Mouse (Mus musculus) kidney, postnatal 0 days (tissue): ENCODE measurements around the gene Nav3. TPM values are rescaled to one million over a fixed set of nuclear protein-coding genes. Genes with fewer than 3 reads are reported as not detected.
A peak's percentile ranks its signal among the peaks of the same experiment; 100 is the strongest.

Source experiments
- ATAC-seq: fragments of 200-750 bp; cut with Nextera tagmentation; replicated peaks from 2 replicates; pipeline ENCODE4 v1.8.0; 2017; ENCODE audit warnings: low read depth, moderate number of reproducible peaks, moderate TSS enrichment, moderate library complexity; ENCODE audit not compliant: low FRiP score
- DNase-seq: peaks from one replicate; pipeline ENCODE4 v3.0.0-alpha.2; 2016; ENCODE audit warnings: low spot score
- H3K27ac ChIP-seq: fragments of 300-500 bp; sonication (generic); 2 replicates; pipeline ENCODE4 v1.5.1; 2014; ENCODE audit warnings: mild to moderate bottlenecking
- H3K27me3 ChIP-seq: fragments of 300-500 bp; sonication (generic); 2 replicates; pipeline ENCODE4 v1.6.1; 2014; ENCODE audit warnings: low read length, mixed read lengths; ENCODE audit not compliant: insufficient read depth
- H3K36me3 ChIP-seq: fragments of 300-500 bp; sonication (generic); 2 replicates; pipeline ENCODE4 v1.6.1; 2014; ENCODE audit warnings: low read length, mixed read lengths; ENCODE audit not compliant: insufficient read depth
- H3K4me1 ChIP-seq: fragments of 300-500 bp; sonication (generic); replicated peaks from 2 replicates; pipeline ENCODE4 v1.6.1; 2014; ENCODE audit warnings: antibody characterized with exemption, low read length, mixed read lengths; ENCODE audit not compliant: insufficient read depth
- H3K4me2 ChIP-seq: fragments of 300-500 bp; sonication (generic); 2 replicates; pipeline ENCODE4 v1.6.1; 2014; ENCODE audit warnings: mild to moderate bottlenecking, low read length, moderate library complexity, mixed read lengths
- H3K4me3 ChIP-seq: fragments of 300-500 bp; sonication (generic); replicated peaks from 2 replicates; pipeline ENCODE4 v1.5.1; 2014; ENCODE audit warnings: low read depth, low read length
- H3K9ac ChIP-seq: fragments of 300-500 bp; sonication (generic); 2 replicates; pipeline ENCODE4 v1.6.1; 2014; ENCODE audit warnings: low read depth, low read length
- H3K9me3 ChIP-seq: fragments of 300-500 bp; sonication (generic); replicated peaks from 2 replicates; pipeline ENCODE4 v1.6.1; 2016; ENCODE audit warnings: low read length, inconsistent platforms, mixed read lengths
- CTCF ChIP-seq: IDR thresholded peaks from 2 replicates; pipeline ENCODE4 v1.5.1; 2016; ENCODE audit warnings: antibody characterized with exemption, low read depth, mild to moderate bottlenecking, moderate library complexity
- WGBS: fragments of 180-500 bp; shearing (Covaris S2); extraction: QIAGEN DNeasy Blood & Tissue Kit; methylation state at CpG from one replicate; pipeline ENCODE4 v1.1.7; 2014; 5-methylcytosine and 5-hydroxymethylcytosine counted together
- polyA plus RNA-seq: library from polyadenylated mRNA; unstranded; fragments of >200 nt; fragmentation: Nextera tagmentation; extraction: Ambion mirVana; gene quantifications from 2 replicates; pipeline ENCODE4 v1.2.1, GENCODE M21; 2015

Gene Nav3
- polyA plus RNA-seq, 1 experiment from 2014 or later: 6.0 TPM

GRCm38 (mm10) chr10:109713001-109713400 is 743.0 kb downstream of the Nav3 start:
- Histone ChIP-seq H3K9me3 (no peaks in the 10 kb centered on the region), H3K27me3 (no peaks in the 10 kb centered on the region), H3K4me2 (no peak overlapping the region), H3K4me1 (no peaks in the 10 kb centered on the region), H3K4me3 (no peak overlapping the region), H3K36me3 (no peaks in the 10 kb centered on the region), H3K27ac (no peak overlapping the region), H3K9ac (no peak overlapping the region)
- whole genome bisulfite sequencing: 42% methylated on average over 5 of the region's 5 CpGs
- DNase-seq (peak; percentile 55), ATAC-seq (no peak)
- TF ChIP-seq CTCF: peak; percentile 65

GRCm38 (mm10) chr10:109699771-109700335 is 756.2 kb downstream of the Nav3 start:
- no peak overlapping the region for H3K27ac ChIP-seq
- no peaks in the 10 kb centered on the region for H3K4me1 ChIP-seq
- no peak for ATAC-seq
- H3K27me3 ChIP-seq: no peaks in the 10 kb centered on the region
- no peak overlapping the region for H3K4me2 ChIP-seq
- no peaks in the 10 kb centered on the region for H3K9me3 ChIP-seq
- no peak for DNase-seq
- TF ChIP-seq CTCF: no peak
- H3K9ac ChIP-seq: no peak overlapping the region
- no peak overlapping the region for H3K4me3 ChIP-seq
- no peaks in the 10 kb centered on the region for H3K36me3 ChIP-seq
- whole genome bisulfite sequencing: 63% methylated on average over 3 of the region's 3 CpGs

- H3K36me3 ChIP-seq: no peaks in the 10 kb centered on the region
- H3K9me3 ChIP-seq: no peaks in the 10 kb centered on the region
- no peak overlapping the region for H3K27ac ChIP-seq
- H3K9ac ChIP-seq: no peak overlapping the region
- WGBS: 74% methylated on average over 3 of the region's 3 CpGs
- no peaks in the 10 kb centered on the region for H3K27me3 ChIP-seq
- DNase-seq: no peak
- no peaks in the 10 kb centered on the region for H3K4me1 ChIP-seq
- ATAC-seq: no peak
- H3K4me2 ChIP-seq: no peak overlapping the region
- H3K4me3 ChIP-seq: no peak overlapping the region
- TF ChIP-seq CTCF: no peak
Measured at GRCm38 (mm10) chr10:109690564-109690963, 765.4 kb downstream of the Nav3 start.

GRCm38 (mm10) chr10:109684109-109685056 is 771.6 kb downstream of the Nav3 start:
- H3K9me3 ChIP-seq: no peaks in the 10 kb centered on the region
- 45% methylated on average over 27 of the region's 27 CpGs for WGBS
- no peaks in the 10 kb centered on the region for H3K27me3 ChIP-seq
- peak; percentile 63 for TF ChIP-seq CTCF
- H3K4me2 ChIP-seq: peak overlapping the region; percentile 42; the same call in 1 of the 2 replicates
- no peak overlapping the region for H3K4me3 ChIP-seq
- DNase-seq (peak; percentile 71), ATAC-seq (peak; percentile 85)
- no peak overlapping the region for H3K27ac ChIP-seq
- H3K9ac ChIP-seq: no peak overlapping the region
- no peaks in the 10 kb centered on the region for H3K4me1 ChIP-seq
- H3K36me3 ChIP-seq: no peaks in the 10 kb centered on the region

GRCm38 (mm10) chr10:109672896-109673295 is 783.1 kb downstream of the Nav3 start:
- ATAC-seq (no peak), DNase-seq (no peak)
- Histone ChIP-seq H3K36me3 (no peaks in the 10 kb centered on the region), H3K9me3 (no peaks in the 10 kb centered on the region), H3K4me1 (no peaks in the 10 kb centered on the region), H3K4me3 (no peak overlapping the region), H3K9ac (no peak overlapping the region), H3K27ac (no peak overlapping the region), H3K27me3 (no peaks in the 10 kb centered on the region), H3K4me2 (no peak overlapping the region)
- WGBS: 82% methylated on average over 2 of the region's 2 CpGs
- no peak for TF ChIP-seq CTCF

- Histone ChIP-seq H3K4me1 (no peaks in the 10 kb centered on the region), H3K9ac (no peak overlapping the region), H3K36me3 (no peaks in the 10 kb centered on the region), H3K9me3 (no peaks in the 10 kb centered on the region), H3K27me3 (no peaks in the 10 kb centered on the region), H3K4me3 (no peak overlapping the region), H3K27ac (no peak overlapping the region), H3K4me2 (no peak overlapping the region)
- 73% methylated on average over 4 of the region's 4 CpGs for WGBS
- DNase-seq (no peak), ATAC-seq (no peak)
- TF ChIP-seq CTCF: no peak
Measured at GRCm38 (mm10) chr10:109667453-109667852, 788.6 kb downstream of the Nav3 start.
